Mouse (Mus musculus) left cerebral cortex, postnatal 36 days (tissue): Measurements from ENCODE around the gene Icam5. TPM values are rescaled to one million over a fixed set of nuclear protein-coding genes. Genes with fewer than 3 reads are reported as not detected.

Experiments
- DNase-seq, 2 experiments: peaks; one replicate each; pipeline ENCODE4 v3.0.0; 2021 to 2022; ENCODE audit warnings: low spot score in 2 of 2, mixed read lengths in 1 of 2
- intact Hi-C: fragments of 180-260 bp; cut with DNase I; formaldehyde crosslinking; loops from one replicate; pipeline ENCODE4 v1.15.1; 2025
- microRNA-seq: library from miRNA; unstranded; fragments of <30 nt; microRNA quantifications from one replicate; pipeline ENCODE4 v1.2.0, GENCODE M21; 2022
- total RNA-seq, 2 experiments: library from RNA; stranded (reverse); gene quantifications; 2 replicates each; pipeline ENCODE4 v1.2.3; 2021

The Icam5 gene
- total RNA-seq, 2 experiments from 2014 or later, result 235 to 249 TPM

DNA sequence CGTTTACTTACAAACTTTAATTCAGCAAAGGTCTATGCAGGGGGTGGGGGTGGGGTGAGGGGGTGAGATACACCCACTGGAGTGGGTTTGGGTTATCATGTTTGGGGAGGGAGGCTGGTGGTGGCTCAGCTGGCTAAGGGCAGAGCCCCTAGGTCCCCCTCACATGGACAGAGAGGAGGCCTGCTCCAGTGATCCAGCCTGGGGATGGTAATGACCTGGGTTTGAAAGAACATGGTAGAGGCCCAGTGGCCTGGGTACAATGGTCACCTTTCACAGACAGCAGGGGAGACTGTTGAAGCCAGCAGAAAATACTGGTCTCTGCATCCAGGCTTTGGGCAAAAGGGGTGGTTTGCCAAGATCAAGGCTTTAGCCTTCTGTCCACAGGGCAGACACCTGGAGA lies 42.3 kb downstream of the Icam5 start:
- DNase-seq, result no peak
- intact Hi-C loops, result no loop called here

DNA sequence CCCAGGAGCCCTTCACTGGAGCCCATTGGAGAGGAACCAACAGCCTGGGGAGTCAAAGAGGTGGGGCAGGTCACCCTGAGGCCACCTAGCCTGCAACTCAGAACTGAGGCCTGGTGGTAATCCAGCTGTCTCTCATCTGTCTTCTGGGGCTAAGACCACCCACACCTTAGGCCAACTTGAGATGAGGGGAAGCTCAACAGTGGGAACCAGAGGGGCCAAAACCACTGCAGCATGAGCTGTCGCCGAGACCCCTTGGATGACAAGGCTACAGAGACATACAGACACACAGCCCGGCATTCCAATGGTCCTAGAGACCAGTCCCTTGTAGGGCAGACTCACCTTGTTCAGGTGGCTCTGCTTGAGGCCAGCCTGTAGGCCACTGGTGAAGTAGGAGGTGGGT lies 43.8 kb downstream of the Icam5 start:
- no peak for DNase-seq
- intact Hi-C loops, result no loop called here

DNA sequence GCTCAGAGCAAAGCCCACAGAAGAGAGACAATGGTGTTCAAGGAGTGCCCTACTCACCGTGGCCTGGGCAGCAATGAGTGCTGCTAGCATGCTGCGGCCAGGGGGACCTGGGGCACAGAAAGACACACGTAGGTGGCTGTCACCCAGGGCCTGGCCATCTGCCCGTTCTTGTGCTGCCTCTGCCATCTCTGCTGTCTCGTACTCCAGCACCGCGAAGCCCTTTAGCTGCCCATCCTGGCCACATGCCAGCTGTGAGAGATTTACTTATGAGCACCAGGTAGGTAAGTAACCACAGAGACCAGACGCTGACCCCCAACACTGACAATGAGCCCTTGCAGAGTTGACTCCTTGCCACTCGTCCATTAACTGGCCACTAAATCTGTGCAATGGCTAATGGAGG lies 49.3 kb downstream of the Icam5 start:
- DNase-seq, result no peak
- intact Hi-C loops, result no loop called here

DNA sequence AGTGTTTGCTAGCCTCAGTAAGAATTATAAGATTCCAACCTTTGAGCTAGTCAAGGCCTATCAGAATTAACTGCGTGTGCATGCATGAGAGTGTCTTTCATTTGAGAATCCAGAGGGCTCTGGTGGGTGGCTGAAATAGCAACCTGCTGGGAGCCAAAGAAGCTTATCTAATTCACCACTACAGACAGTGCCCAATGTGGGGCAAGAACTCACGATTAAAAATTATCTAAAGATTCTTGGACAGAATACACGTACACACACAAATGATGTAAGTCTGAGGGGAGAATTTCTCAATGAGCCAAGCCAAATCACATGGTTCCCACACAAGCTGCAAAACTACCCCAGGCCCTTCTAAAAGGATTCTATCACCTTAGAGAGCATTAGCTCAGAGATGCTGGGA lies 51.5 kb downstream of the Icam5 start:
- intact Hi-C loops, result no loop called here
- no peak for DNase-seq

Small RNAs within 50 kb of the gene (microRNA-seq; reads per million reads assigned to microRNA genes)
- gene Mir1900, result not detected
- not detected for gene Mir7082

Other genes starting within 250 kb of the Icam5 start
- 1 to 10 TPM; 1.1 to 2.2 TPM for gene Col5a3, start 217.0 kb upstream of the Icam5 start, total RNA-seq
- not detected for gene Rdh8, start 213.6 kb upstream of the Icam5 start, total RNA-seq
- gene A230050P20Rik, start 163.4 kb upstream of the Icam5 start, total RNA-seq, result 10 to 100 TPM; 65.7 to 90.2 TPM
- gene Angptl6, start 152.3 kb upstream of the Icam5 start, total RNA-seq, result 10 to 100 TPM; 10.5 to 11.8 TPM
- 10 to 100 TPM; 18.6 to 23.9 TPM for gene Ppan, start 143.9 kb upstream of the Icam5 start, total RNA-seq
- 100 to 1,000 TPM; 120 to 124 TPM for gene Eif3g, start 133.4 kb upstream of the Icam5 start, total RNA-seq
- 10 to 100 TPM; 40.1 to 43.0 TPM for gene Dnmt1, start 72.2 kb upstream of the Icam5 start, total RNA-seq
- 1 to 10 TPM; 3.0 to 3.6 TPM for gene S1pr2, start 55.3 kb upstream of the Icam5 start, total RNA-seq
- gene Mrpl4, start 29.3 kb upstream of the Icam5 start, total RNA-seq, result 10 to 100 TPM; 59.6 to 62.5 TPM
- gene Icam1, start 16.1 kb upstream of the Icam5 start, total RNA-seq, result 1 to 10 TPM; 2.4 to 3.2 TPM
- gene Icam4, start 2.7 kb upstream of the Icam5 start, total RNA-seq, result 1 to 10 TPM; 1.2 to 1.3 TPM
- gene Zglp1, start 35.0 kb downstream of the Icam5 start, total RNA-seq, result not detected
- gene Gm49373, start 41.0 kb downstream of the Icam5 start, total RNA-seq, result 1 to 10 TPM; 1.5 to 1.6 TPM
- gene Fdx1l, start 41.5 kb downstream of the Icam5 start, total RNA-seq, result 10 to 100 TPM; 59.0 to 70.8 TPM
- gene Gm38431, start 59.9 kb downstream of the Icam5 start, total RNA-seq, result 1 to 10 TPM; 2.1 to 3.5 TPM
- 10 to 100 TPM; 26.1 to 29.0 TPM for gene Raver1, start 59.9 kb downstream of the Icam5 start, total RNA-seq
- 10 to 100 TPM in 1 of 2 experiments, 1 to 10 TPM in 1; 9.1 to 15.3 TPM for gene Tyk2, start 99.2 kb downstream of the Icam5 start, total RNA-seq
- gene Cdc37, start 117.9 kb downstream of the Icam5 start, total RNA-seq, result 100 to 1,000 TPM; 139 to 155 TPM
- 10 to 100 TPM; 94.8 to 98.7 TPM for gene Pde4a, start 133.6 kb downstream of the Icam5 start, total RNA-seq
- 10 to 100 TPM; 52.7 to 60.8 TPM for gene Keap1, start 207.3 kb downstream of the Icam5 start, total RNA-seq
- gene S1pr5, start 216.4 kb downstream of the Icam5 start, total RNA-seq, result 10 to 100 TPM in 1 of 2 experiments, 1 to 10 TPM in 1; 6.6 to 14.2 TPM
- 10 to 100 TPM; 47.1 to 48.8 TPM for gene Atg4d, start 233.2 kb downstream of the Icam5 start, total RNA-seq